Mouse (Mus musculus) regulatory T cell (primary cell): ENCODE data around the gene Washc3.

Experiments
- in situ Hi-C: fragments of 300-600 bp; cut with MboI, MseI; formaldehyde crosslinking; loops from one replicate; pipeline ENCODE4 v1.15.1; 2025; ENCODE audit warnings: high pct_unique_total_duplicates

The Washc3 gene

DNA sequence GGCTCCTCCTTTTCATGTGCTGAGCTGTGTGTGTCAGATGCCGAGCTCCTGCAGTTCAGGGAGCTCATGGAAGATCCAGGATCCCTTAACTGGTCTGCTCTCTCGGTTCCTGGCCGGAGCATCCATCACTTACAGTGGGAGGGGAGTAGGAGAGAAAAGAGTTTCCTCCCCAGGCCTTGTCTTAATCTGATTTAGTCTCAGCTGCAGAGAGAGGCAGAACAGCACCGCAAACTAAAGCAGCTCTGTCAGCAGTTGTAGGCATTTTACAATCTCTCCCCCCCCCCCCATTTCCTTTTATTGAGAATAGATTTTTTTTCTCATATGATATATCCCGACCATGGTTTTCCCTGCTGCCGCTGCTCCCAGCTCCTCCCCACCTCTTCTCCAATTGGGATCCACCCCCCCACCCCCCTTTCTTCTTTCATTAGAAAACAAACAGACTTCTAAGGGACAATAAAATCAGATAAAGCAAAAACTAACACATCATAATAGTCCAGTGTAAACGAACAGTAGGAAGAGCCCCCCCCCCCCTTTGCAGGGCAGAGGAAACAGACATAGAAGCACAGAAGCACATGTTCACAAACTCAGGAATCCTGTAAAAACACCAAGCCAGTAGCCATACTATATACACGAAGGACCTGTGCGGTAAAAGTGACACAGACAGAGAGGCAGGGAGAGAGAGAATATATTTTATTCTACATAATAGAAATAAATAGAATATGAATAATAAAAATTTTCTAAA, 51.4 kb downstream of the Washc3 start:
- in situ Hi-C loops: no loop called here

DNA sequence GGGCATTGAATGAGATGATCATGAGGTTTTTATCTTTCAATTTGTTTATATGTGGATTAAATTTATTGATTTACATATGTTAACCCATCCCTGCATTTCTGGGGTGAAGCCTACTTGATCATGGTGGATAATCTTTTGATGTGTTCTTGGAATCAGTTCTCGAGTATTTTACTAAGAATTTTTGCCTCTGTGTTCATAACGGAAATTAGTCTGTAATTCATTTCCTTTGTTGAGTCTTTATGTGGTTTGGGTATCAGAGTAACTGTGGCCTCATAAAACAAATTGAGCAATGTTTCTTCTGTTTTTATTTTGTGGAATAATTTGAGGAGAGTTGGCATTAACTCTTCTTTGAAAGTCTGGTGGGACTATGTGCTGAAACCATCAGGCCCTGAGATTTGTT, 54.7 kb downstream of the Washc3 start:
- in situ Hi-C loops: no loop called here

DNA sequence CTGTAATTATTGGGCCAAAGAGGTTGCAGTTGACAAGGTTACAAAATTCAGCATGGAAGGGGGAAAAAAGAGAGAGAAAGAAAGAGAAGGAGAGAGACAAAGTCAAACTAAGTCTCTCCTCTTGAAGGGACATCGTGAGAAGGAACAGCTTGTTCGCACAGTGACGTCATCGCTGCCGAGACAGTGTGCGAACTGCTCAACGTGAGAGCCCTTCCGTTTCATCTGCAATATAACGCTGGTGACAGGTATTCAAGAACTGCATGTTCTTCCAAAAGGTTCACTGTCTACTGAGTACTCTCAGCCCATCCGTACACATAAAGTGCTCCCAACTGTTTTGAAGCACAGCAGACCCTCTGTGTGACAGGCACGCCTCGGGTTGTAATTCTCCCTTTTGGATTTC, 59.4 kb downstream of the Washc3 start:
- in situ Hi-C loops: no loop called here

DNA sequence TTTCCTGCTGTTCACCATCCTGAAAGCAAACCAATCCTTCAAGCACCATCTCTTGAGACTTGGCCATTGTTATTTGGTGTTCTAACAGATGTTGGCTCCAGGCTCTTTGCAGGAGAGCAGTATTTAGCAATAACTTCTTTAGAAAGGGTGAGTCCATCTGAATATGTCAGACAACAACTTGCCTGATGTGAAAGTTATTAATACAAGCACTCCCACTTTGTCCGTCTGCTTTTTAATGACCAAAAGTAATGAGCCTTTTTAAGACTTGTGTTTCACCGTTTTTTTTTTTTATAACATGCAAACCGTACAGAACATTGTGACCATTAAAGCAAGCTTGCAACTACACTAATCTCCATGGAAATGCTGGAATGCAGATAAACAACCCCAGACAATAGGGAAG, 60.3 kb downstream of the Washc3 start:
- in situ Hi-C loops: no loop called here

DNA sequence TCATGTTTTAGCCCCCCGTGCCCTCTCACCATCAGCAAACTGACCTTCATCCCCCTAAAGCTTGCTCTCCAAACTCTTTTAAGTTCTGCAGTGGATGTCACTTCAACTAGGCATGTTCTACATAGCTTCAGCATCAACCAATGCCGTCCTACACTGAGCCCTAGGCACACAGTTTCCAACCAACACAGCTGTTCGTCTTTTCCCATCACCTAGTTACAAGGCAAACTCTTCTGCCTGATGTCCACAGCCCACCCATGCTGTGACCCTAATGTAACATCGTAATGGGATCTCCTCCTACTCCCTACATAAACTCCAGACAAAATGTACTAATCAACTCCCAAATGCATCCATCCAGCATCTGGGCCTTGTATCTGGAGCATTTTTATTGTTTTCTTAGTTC, 62.5 kb downstream of the Washc3 start:
- in situ Hi-C loops: no loop called here

DNA sequence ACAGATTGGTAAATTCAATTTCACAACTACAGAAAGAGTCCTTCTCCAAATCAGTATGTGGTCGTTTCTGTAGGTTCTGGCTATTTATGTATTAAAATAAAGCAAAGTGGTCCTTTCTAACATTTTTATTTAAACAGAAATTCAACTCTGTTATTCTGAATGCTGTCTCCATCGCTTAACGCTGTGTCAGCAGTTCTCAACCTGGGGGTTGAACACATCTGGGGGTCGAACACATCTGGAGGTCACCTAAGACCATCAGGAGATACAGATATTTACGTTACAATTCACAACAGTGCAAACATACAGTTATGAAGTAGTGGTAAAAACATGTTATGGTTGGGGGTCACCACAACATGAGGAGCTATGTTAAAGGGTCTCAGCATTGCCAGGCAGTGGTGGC, 73.2 kb downstream of the Washc3 start:
- in situ Hi-C loops: no loop called here

DNA sequence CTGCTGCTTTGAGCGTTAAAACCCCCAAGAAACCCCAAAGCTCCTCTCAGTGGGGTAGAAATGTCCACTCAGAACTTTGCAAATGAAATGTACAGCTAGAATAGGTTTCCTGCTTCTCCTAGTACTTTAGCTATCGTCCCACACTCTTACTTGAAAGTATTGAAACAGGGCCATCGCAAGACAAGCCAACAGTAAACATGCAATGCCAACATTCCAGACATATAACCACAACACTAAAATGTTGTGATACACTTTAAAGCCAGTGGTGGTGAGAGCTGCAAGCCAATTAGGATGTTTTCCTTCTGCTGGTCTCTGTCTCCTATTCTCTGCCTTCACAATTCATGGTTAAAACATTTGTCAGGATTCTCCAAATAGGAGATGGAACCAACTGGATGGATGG, 80.8 kb downstream of the Washc3 start:
- in situ Hi-C loops: no loop called here

DNA sequence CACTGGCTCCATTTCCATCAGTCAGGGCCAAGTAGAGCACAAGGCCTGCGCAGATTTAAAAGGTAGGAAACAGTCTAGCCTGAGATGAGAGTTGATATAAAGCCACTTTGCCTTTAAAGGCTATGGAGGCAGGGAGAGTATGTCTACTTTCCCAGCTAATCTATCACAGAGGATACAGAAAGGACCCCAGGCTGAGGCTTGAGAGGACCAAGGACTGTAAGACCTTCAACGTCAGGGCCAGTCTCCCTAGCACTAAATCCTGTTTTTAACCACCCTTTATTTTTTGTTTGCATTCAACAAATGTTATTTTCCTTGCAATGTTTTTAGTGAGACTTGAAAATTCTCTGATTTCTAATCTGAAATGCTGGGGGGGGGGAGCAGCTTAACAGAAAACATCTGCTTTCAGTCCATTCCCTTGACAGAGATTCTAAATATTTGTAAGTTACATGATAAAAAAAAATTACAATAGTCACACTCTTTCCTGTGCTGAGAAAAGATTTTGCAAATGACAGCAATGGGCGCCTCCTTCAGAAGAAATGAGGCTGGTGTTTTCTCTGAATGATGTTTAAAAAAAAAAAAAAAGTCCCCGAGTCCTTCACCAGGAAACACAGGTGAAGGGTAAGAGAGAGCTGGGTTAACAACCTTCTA, 83.6 kb downstream of the Washc3 start:
- in situ Hi-C loops: no loop called here

DNA sequence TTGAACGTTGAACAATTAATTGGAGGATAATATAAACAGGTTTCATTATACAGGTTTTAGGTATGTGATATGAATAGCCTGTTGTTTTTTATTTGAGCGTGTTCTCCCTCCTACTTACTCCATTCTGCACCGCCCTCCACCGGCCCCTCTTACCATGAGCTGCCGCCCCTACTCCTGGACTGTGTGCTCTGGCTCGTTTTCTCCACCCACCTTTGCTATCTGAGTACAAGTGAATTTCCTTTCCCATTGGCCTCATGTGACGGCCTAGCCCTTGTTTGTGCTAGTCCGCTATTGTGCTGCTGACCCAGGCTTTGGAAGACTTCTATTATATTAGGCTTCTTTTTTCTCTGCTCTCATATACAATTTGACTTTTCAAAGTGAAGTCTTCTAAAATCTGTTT, 86.4 kb downstream of the Washc3 start:
- in situ Hi-C loops: no loop called here

DNA sequence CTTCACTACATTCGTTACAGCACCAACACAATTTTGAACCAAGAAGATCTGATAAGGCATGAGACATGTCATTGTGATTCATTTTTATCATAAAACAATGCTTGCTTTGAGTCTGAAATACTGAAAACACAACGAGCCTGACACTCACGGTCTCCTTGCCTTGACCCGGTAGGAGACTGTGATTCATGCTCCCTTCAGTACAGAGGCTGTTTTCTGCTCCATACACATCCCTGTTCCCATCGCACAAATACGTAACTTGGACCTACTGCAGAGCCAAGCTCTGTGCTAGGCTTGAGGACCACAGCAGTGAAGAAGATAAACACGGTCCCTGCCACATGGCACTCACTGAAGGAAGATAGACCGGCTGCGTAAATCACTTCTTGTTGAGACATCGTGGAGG, 87.2 kb downstream of the Washc3 start:
- in situ Hi-C loops: no loop called here

DNA sequence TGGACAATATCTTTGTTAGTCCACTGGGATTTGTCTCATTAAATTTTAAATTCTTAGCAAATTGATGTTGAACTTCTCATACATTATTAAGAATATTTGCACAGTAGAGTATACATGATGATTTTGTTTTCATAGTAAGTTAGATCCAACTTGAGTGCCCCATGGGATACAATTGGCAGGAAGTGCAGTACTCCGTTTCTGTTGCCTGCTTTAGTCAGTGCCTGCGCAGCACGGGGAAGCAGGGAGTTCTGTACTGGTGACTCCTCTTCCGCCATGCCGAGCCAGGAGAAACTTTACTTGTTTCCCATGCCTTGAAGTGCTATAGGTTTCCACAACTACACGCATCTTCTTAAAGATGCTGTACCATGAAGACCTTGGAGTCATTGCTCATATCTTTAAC, 94.2 kb downstream of the Washc3 start:
- in situ Hi-C loops: no loop called here
